Mouse (Mus musculus): Measurements from ENCODE around the gene Slc25a41.
A peak's percentile ranks its signal among the peaks of the same experiment; 100 is the strongest.

Slc25a41 gene

DNA sequence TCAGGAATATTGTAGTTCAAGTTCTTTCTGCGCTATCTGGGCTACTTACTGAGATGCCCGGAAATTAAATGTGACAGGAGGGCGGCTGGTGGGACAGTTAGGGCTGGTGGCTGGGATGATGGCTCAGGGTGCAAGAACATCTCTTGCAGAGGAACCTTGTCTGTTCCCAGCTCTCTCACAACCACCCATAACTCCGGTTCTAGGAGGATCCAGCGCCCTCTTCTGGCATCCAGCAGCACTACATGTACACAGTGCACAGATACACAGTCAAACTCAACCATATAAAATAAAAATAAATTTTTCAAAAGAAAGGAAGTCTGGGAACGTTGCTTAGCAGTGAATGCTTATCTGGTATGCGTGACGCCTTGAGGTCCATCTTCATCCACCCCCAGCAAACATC, 2.5 kb downstream of the Slc25a41 start:
- peak in 1 of 2 experiments; percentile 27 for DNase-seq

DNA sequence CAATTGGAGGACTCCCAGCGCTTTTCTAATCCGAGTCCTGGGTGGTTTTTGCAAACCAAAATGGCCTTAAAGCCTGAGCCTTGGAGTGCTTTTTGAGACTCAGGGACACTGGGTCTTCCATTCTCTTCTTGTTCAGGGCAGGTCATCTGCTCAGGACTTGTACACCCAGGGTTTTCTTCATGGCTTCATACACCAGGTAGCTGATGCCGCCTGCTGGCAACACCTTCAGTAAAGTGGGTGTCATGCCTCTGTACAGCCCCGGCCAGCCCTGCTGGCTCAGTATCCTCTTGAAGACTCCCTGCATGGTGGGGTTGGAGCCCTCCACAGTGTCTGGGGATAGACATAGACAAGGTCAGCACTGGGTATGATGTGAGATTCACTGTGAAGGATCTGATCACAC, 8.6 kb downstream of the Slc25a41 start:
- no peak for DNase-seq

DNA sequence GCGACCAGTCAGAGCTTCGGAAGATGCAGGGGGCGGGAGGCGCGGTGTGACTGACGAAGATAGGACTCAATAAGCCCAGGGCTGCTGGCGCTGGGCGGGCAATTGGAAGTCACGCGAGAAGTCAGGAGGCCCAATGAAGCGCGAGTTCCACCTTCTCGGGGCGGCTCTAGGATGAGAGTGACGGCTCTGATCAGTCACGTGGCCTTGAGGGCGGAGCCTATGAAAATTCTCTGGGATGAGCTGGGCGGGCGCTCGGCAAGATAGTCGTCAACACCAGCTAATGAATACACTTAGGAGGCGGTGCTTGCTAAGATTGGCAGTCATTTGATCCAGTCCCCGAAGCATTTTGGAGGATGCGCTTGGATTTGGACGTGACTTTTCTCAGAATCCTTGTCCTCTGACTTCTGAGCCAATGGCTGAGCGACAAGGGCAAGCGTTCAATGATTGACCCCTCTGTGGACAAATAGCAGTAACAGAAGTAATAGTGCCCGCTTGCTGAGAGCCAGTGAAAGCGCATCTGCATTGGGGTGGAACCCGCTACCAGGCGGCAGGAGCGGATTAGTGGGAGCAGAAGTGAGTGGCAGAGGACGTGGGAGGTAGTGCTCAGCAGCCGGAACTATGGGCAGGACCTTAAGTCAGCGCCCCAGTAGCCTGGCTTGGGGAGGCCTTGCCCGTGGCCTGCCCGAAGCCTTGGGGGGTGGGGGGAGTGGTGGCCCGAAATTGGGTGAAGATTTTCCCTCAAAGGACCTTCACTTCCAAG, 9.6 kb downstream of the Slc25a41 start:
- peak; percentile 100 for DNase-seq

DNA sequence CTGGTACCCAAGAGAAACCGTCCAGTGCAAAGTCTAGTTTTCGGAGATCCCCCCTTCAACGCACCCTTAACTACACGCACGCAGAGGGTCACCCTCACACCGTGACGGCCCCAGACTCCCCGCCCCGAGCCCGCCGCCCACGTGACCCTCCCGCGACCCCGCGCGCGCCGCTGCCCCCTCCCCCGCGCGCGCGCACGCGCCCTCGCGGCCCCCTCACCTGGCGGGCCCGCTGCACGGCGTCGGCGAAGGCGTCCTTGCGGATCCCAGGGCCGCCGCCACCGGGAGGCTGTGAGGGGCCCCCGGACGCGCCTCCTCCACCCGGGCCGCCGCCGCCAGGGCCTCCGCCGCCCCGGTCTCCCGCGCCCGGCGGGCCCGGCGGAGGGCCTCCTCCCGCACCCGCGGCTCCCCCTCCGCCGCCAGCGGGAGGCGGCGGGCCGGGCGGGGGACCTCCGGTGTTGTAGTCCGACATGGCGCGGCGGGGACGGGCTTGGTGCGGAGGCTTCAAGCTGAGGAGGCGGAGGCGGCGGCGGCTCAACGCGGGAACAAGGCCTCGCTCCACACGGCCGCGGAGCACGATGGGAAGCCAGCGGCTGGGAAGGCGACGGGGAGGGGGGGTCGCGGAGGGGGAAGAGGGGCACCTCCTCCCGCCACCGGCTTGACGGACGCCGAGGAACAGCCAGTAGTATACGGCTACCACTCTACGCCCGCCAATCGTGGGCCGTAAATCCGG, 10.4 kb downstream of the Slc25a41 start, which contains the start of gene Khsrp:
Gene Khsrp, minus strand, starts transcription at position 592 of the 730 bp plus-strand sequence.
- peak; percentile 28 to 52 for DNase-seq

DNA sequence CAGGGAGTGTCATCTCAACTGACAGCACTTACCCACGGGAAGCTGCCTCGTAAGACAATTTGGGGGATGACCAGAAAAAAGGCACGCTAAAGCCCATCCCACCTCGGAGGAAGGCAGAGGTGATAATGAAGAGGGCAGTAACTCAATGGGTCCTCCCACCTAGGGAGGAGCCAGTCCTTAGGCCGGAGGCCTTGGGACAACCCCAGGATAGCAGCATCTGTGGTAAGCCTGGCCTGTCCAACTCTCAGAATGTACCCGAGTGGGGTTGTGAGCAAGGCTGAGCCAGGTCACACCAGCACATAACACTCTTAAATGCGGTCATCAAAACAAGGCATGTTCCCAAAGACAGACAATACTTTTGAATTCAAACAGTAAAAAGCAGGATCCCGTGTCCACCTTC, 11.8 kb downstream of the Slc25a41 start:
- peak; percentile 27 to 43 for DNase-seq

DNA sequence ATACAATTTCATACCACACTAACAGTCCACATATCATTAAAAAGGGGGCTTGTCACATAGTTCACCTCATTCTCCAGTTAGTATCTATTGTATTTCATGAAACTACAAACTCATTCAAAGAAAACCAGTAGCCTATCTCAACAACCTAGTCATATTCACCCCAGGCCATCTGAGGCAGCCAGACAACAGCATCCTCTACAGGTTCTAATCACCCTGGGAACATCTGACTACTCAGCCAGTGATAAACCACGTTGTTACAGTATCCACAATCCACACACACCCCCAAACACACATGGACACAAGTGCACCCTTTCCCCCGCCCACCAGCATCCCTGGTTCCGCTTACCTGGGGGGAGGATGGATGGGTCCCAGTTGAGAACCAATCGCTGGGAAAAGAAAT, 14.0 kb downstream of the Slc25a41 start:
- no peak for DNase-seq

DNA sequence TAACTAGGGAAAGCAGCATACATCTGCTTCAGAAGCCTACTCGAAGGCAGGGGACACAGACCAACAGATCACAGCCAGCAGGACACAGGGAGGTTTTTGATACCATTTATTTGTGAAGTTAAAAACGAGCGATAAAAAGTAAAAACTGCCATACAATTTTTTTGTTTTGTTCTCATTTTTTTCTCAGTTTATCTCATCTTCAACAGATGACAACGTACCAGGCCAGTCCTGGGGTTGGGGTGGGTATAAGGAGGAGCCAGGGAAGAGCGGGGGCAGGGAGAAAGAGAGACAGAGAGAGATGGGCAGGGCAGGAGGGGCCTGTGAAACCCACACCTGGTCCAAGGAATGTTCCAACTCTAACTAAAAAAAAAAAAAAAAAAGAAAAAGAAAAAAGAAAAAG, 20.5 kb downstream of the Slc25a41 start:
- DNase-seq: no peak

DNA sequence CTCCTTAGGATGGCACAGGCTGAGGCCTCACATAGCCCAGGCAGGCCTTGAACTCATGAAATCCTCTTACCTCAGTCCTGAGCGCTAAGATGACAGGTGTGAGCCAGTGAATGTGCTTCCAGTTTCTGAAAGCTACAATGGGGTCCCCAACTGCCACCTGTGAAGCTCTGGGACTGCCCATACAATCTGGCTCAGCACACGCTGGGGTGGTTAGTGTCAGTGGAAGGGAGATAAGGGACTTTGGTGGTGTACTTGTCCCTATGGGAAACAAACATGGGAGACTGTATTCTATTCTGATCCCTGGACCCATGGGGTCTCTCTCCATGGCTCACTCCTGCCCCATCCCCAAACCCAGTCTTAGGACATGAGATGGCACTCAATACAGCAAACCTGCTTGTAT, 21.8 kb downstream of the Slc25a41 start:
- DNase-seq: no peak

DNA sequence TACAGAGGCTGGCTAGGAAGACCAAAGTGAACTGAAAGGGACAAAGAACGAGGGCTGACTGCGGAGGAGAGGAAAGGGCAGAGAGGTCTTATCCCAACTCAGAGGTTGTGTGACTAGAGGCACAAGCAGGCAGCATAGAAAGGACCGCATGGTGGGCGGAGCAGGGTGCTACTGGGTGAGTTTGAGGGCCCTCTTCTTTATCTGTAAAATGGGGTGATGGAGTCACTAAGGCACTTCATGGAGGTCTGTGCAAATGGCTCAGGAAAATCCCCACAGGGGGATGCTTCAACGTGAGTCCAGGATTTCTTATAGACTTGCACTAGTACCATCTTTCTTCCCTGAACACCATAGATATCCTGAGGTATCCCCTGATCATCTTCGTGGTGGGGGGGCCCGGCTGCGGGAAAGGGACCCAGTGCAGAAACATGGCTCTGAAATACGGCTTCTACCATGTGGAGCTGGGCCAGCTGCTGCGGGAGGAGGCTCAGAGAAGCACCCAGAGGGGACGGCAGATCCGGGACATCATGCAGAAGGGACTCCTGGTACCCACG, 29.1 kb downstream of the Slc25a41 start:
- no peak for DNase-seq

DNA sequence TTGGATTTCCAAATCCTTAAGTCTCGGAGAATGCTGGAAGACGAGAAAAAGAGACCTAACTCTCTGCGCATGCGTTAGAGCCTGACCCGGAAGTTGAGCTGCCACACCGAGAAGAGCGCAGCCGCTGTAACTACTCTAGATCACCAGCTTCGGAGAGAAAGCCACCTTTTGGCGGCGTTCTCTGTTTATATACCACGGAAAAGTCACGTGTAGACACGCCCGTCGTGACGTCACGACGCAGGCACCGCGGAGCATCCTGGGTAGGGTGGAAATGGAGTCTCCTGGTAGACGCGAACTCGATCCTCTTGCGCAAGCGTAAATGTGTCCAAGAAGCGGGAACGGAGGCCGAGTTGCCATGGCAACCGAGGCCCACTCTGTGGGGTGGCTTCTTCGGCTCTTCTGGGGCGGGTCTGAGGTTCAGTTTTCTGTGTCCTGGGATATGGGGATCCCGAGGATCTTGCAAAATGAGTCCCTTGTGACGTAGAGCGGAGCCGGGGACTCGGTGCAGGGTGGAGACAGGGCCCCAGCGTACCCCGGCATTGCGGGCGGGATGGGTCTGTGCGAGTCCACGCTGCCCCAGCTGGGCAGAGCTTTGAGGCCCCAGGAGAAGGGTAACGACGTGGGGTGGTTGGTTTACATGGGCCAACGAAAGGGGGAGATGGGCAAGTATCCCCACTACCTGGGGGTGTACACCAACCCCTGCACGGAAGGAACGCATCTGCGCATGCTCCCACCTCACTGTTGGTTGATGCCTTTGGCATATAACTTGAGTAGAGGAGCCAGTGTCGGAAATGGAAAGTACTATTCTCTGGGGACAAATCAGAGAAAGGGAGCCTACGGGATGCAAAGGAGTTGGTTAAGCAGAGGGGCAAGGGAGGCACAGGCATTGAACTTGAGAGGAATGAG, 30.0 kb downstream of the Slc25a41 start, which contains the start of the genes Gtf2f1 and Gm17949:
Gene Gtf2f1, minus strand, starts transcription at position 53 of the 906 bp plus-strand sequence.
Gene Gm17949, plus strand, starts transcription at position 234 of the 906 bp plus-strand sequence.
- peak; percentile 93 to 96 for DNase-seq

DNA sequence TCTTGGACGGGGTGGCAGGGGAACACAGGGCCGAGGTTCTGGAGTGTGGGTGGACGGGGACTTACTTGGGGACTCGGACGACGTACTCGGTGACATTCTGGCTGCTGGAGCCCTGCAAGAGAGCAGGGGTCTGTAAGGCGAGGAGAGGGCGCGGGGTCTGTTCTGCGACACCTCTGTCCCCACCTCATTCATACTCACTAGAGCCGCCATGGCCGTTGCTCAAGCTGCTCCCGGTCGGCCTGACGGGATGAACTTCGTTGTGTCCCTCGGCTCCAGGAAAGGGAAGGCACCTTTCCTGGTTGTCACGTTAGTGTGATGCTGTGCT, 30.6 kb downstream of the Slc25a41 start:
- DNase-seq: no peak

DNA sequence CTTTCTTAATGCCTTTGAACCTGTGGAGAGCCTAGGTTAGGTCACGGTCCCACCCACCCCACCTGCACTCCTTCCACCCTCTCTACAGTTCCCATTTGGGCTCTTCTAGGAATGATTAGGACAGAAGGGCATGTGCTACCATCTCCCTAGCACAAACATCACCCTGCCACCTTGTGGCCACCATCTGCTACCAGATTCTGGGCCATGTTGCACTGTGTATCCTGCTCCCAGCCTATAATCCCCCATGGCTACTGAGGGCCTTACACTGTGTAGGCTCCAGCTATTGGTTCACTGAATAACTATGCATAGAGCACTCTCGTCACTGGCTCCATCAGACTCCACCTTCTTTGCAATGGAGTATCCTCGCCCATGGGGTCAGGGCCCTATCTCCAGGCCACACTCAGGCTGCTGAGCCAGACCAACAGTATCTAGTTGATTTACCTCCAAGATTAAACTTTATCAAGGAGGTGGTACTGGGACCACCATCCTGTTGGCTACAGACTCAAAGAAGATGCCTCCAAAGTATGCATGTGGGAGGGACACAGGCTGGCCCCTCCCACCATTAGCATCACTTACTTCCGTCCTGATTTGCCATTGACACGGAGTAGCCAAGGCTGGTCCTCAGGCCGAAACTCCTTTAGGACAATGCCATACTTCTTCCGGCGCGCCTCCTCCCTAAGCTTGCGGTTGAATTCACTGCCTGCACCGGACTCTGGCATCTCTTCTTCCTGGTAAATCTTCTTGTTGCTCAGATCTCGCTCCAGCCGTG, 34.1 kb downstream of the Slc25a41 start:
- peak in 1 of 2 experiments; percentile 51 for DNase-seq

DNA sequence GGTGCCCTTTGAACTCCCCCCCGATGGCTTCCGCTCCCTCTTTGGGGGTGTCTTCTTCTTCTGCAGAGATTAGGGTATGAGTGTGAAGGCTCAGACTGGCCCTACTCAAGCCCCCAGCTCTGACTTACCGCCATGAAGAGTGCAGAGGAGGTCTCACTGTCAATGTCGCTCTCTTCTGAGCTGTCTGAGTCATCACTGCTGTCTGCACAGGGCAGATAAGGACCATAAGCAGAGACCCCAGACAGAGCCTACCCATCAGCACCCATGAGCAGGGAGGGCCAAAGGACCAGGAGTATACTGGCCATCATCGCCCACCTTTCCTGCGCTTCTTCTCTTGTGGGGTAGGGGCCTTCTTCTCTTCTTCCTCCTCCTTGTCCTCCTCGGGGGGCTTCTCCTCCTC, 37.5 kb downstream of the Slc25a41 start:
- no peak for DNase-seq

DNA sequence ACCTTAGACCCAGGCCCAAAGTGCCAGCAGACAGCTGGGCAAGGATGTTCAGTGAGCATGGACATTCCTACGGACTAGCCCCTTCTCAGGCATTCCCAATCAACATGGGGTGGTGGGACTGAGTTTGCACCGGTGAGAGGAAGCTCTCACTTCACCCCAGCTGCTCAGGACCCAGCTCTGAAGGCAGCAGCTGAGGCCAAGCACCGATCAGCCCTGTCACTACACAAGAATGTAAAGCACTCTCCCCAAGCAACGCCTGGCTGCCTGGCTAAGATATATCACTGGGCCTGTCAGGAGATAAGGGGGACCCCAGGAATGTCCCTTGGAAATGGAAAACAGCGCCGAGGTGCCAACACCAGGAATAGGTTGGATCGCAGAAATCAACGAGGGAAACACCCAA, 40.2 kb downstream of the Slc25a41 start:
- no peak for DNase-seq

DNA sequence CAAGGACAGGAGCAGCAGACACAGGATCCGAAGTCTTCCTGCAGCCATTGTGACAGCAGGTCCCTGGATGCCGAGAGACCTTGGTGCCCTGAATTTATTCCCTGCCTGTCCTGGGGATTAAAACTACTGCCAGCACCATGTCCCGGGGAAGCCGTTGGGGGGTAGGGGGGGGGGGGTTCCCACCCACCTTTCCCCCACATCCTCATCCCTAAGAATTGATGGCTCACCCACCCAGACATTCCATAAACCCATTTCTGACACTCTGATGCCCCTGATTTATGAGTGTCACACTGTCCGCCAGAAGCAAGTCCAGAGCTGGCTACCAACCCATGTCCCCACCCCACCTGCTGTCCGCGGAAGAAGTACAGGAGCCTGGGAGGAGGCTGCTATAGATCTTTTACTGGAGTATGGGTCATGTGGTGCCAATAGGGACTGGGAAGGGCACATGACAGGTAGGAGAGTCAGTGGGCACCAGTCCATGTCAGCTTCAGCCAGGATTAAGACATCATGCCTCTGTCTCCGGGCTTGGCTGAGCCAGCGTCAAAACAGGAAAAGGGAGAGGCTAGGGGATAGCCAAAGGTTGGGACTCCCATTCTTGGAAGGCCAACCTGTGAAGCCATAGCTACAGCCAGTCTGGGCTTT, 41.4 kb downstream of the Slc25a41 start, which contains the start of gene Pspn:
Gene Pspn, minus strand, starts transcription at position 51 of the 642 bp plus-strand sequence.
- DNase-seq: peak; percentile 17 to 22

DNA sequence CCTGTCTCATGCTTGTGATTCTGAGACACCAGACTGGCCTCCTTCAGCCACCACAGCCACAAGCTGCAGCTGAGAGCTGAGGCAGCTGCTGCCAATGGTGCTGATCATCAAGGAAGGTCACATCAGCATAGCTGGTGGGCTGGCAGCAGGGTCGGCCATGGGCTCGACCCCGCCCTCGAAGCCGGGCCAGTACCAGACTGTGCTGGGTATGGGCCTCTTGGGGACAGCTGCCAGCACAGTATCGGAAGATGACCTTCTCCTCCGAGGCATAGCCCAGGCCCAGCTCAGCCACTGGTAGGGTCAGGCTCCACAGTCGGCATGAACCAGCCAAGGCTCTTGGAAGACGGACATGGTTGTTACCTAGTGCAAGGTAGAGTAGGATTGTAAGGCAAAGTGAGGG, 42.0 kb downstream of the Slc25a41 start:
- DNase-seq: no peak

DNA sequence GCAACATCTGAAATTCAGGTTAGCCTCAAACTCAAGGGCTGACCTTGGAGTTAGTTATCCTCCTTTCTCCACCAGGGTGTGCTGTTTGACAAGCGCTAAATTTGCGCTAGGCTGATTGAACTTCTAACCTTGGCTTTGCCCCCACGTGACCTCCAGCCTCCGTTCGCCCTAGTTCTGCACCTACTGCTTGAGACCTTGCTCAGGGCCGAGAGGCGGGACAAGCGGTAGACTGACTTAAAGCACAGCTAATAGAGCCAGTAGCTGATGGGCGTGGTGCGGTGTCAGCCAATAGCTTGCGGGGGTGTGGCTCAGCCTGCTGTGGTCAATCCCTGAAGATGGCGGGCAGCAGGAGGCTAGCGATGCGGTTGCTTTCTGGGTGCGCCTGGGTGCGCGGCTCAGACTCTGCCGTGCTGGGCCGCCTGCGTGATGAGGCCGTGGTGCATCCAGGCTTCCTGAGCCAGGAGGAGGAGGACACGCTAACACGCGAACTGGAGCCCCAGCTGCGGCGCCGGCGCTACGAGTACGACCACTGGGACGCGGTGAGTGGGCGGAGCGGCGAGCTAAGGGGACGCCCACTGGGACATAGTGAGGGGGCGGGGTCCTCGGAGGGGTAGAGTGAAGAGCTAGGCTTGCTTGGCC, 44.3 kb downstream of the Slc25a41 start, which contains the start of gene Alkbh7:
Gene Alkbh7, plus strand, starts transcription at position 311 of the 639 bp plus-strand sequence.
- peak; percentile 98 to 100 for DNase-seq

DNA sequence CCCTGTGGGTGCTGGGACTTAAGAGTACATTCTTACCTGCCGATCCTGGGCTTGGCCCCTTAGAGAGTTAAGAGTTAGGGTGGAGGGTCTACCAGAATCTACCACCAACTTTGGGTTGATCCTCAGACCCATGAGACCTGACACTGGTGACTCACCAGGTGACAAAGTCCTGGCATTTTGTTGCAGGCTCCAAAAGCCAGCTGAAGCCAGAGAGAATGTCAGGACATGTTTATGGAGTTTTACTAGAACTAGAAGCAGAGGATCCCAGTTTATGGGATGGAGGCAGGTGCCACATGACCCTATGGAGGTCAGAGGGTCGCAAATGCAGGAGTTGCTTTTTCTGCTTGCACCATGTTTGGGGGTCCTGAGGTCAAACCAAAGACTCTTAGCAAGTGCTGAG, 44.9 kb downstream of the Slc25a41 start:
- DNase-seq: no peak

DNA sequence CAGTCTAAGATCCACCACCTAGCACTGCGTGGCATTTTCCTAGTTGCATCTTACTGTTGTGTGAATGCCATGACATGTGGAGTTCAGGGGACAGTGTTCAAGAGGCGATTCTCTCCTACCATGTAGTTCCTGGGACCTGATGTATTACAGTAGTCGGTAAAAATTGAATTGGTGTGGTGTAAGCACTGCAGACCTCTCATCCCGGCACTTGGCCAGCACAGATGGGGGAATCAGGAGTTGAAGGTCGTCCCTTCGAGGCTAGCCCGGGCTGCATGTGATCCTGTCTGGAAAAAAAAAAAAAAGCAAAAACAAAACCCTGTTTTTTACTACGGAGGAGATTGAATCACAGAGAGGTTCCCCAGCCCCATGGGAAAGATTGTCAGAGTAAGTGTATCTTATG, 46.4 kb downstream of the Slc25a41 start:
- no peak for DNase-seq

DNA sequence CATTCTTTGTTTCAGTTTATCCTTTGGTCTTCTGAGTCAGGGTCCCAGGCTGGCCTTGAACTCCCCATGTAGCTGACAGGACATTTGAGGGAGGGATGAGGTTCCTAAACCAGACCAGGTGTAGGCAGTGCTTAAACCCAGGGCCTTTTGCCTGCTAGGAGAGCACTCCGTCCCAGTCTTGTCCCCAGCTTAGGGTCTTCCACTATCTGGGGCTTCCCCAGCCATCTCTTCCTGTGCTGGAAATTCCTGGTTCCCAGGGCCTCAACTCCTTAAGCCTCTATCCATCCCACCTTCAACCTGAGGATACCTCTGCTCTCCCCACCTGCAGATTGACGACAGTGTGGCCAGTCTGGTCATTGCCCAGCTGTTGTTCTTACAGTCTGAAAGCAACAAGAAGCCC, 50.5 kb downstream of the Slc25a41 start:
- no peak for DNase-seq
